Mouse (Mus musculus): ENCODE results near the gene Sec16a.
A peak's percentile ranks its signal among the peaks of the same experiment; 100 is the strongest.

Sec16a gene

GRCm38 (mm10) chr2:26444946-26445665 lies at the start of gene Sec16a:
Gene Sec16a, minus strand, starts transcription at chr2:26445216.
- peak; percentile 98 to 99 for DNase-seq (ENCODE audit: low spot score in 2 of 2)

GRCm38 (mm10) chr2:26494396-26494795 lies 49.4 kb upstream of the Sec16a start:
- DNase-seq (ENCODE audit: low spot score in 2 of 2): no peak

DNA sequence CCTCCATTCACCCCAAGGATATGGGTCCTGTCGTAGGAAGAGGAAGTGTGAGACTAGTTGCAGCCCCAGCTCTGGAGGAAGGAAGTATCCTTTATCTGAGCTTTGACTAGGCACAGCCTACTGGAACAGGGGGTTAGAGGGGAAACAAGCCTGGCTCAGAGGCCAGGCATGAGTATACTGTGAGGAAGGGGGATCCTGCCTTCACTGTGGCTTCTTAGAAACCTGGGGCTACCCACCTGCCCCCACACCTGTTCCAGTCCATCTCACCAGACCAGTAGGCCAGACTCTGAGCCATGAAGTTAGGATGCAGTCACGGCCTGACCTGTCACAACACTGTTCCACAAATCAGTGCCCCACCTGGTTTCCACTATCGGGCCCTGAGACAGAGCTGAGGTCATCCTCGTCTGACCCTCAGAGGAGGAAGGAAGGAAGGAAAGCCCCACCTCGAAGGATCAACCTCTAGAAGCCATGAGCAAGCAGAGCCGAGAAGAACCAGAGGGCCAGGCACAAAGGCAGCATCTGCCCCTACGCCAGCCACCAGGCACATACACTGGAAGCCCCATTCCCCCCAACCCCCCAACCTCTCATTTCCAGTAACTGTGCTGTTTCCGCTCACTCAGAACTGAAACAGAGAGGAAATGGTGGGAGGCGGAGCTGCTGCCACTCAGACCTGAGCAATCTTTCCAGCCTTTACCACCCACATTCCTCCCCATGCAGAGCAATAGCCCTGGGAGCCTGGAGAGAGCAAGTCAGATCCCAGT lies 48.2 kb upstream of the Sec16a start:
- no peak for DNase-seq (ENCODE audit: low spot score in 2 of 2)

DNA sequence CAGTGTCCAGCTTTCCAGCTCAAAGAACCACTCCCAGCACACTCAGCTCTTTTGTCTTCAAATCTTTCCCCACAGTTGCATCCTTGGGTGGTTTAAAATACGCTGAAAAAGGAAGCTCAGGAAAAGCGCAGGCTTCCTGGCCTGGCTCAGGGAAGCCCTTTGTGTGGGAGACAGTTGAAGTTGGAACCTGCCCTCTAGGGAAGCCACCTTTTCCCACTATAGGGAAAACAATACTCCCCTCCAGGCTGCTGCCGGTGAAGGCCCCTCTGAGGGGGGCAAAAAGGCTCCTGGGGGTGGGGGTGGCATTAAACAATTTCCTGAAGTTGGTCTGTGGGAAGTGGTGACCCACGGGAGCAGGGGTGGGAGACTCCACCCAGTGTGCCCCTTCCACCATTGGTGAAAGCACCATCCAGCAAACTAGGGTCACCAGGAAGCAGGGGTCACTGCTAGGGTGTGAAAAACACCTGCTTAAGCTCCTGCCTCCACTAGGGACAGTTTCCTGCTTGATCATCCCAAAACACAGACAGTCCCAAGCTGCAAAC lies 45.8 kb upstream of the Sec16a start:
- DNase-seq (ENCODE audit: low spot score in 2 of 2): no peak

- no peak for DNase-seq (ENCODE audit: low spot score in 2 of 2)
Measured at GRCm38 (mm10) chr2:26488535-26489135, 43.6 kb upstream of the Sec16a start.

- peak in 1 of 2 experiments; percentile 55 for DNase-seq (ENCODE audit: low spot score in 2 of 2)
Measured at GRCm38 (mm10) chr2:26487322-26488021, 42.5 kb upstream of the Sec16a start.

GRCm38 (mm10) chr2:26486835-26487321 lies 41.9 kb upstream of the Sec16a start:
- DNase-seq (ENCODE audit: low spot score in 2 of 2): no peak

- no peak for DNase-seq (ENCODE audit: low spot score in 2 of 2)
Measured at GRCm38 (mm10) chr2:26486264-26486810, 41.3 kb upstream of the Sec16a start.

GRCm38 (mm10) chr2:26485710-26486109 lies 40.7 kb upstream of the Sec16a start:
- DNase-seq (ENCODE audit: low spot score in 2 of 2): peak in 1 of 2 experiments; percentile 36

DNA sequence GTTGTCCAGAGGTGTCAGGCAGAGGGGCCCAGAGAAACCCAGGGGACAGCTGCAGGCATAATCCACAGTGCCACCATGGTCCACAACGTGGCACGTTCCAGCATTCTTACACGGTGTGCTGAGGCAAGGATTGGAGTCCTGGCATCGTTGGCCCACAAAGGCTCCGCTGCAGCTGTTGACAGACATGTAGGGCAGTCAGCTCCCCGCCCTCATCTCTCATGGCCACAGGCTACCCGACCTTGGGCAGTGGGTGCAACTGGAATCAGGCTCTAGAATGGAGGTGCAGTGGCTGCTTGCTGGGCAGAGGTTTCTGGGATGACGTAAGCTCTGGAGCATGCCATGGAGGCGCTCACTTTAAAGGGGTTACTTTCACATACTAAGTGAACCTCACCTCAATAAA lies 40.3 kb upstream of the Sec16a start:
- DNase-seq (ENCODE audit: low spot score in 2 of 2): no peak

DNA sequence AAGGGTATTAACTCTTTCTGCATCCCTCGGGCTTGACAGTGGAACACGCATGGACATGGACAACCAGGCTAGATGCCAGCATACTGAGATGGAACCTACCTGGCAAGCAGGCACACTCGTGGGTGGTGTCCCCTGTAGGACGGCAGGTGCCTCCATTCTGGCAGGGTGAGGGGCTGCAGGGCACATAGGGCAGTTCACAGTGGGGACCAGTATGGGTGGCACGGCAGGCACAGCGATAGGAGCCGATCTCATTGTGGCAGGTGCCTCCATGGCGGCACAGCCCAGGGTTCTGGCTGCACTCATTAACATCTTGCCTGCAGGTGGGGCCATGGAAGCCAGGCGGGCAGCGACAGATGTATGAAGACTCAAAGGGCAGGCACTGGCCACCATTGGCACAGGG lies 39.2 kb upstream of the Sec16a start:
- DNase-seq (ENCODE audit: low spot score in 2 of 2): no peak

GRCm38 (mm10) chr2:26483230-26483869 lies 38.3 kb upstream of the Sec16a start:
- DNase-seq (ENCODE audit: low spot score in 2 of 2): no peak

DNA sequence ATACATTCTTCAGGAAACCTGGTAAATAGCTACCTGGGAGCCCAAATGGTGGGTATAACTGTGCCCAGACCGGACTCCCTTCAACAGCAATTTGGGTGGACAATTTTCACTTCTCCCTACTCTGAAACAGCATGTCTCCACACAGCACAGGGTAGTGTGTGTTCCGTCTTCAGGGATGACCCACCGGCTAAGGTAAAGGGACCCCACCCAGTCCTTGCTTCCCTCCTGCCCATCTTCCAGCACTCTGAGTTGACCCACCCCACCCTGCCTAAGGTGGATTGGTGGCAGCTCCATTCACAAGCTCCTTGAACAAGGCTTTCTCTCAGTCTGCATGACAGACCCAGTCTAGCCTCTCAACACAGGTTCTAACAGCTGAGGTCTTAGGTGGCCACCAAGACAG lies 37.8 kb upstream of the Sec16a start:
- DNase-seq (ENCODE audit: low spot score in 2 of 2): no peak

DNA sequence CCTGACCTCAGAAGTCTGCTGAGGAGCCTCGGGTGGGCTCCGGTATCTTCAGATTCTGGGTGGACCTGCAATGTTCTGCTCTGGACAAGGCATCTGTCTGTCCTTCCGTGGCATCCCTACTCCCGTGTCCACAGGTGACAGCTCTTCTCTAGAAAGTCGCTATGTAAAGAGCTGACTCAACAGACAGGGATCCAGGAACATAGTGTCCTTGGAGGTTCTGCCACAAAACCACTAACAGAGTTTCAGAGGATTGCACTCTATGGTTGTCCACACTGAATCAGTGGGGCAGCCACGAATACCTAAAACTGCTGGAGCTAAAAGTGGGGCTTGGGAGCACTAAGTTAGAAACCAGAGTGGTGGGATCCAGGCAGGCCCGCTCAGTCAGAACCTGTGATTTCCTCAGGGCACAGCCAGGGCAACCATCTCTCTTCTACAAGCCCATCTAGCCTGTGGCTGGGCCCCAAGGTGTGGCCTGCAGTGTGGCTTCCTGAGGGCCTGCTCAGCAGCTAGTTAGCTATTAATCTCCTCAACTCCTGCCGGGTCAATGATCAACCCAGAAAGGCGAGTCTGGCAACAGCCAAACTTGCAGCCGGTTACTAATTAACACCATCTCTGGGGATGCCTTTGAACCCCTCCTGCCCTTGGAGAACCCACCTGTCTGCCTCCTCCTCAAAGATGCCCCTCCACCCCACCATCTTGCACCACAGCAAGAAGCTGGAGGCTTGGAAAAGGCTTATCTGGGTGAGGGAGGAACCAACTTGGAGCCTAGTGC lies 36.9 kb upstream of the Sec16a start:
- no peak for DNase-seq (ENCODE audit: low spot score in 2 of 2)

GRCm38 (mm10) chr2:26480911-26481310 lies 35.9 kb upstream of the Sec16a start:
- no peak for DNase-seq (ENCODE audit: low spot score in 2 of 2)

DNA sequence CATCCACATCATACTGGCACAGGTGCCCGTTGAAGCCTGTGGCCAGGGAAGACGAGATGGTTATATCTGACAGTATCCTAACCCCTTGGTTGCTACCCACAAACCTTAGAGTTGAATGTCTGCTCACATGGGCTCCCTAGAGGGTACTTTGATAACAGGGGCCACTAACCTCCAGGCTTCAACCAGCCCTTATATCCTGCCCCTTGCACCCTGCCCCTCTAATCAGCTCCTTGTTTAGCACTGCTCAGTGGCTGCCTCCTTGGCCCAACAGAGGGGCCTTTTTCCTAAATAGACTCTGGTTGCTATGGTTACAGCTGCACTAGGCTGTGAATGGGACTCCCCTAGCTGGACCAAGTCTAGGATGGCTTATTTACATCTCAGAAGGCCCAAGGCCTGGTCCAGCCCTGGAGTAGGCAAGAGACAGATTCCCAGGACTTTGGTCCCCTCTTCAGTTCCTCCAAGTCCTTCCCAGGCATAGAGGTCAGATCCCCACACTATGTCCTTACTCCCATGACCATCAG lies 33.7 kb upstream of the Sec16a start:
- DNase-seq (ENCODE audit: low spot score in 2 of 2): no peak

DNA sequence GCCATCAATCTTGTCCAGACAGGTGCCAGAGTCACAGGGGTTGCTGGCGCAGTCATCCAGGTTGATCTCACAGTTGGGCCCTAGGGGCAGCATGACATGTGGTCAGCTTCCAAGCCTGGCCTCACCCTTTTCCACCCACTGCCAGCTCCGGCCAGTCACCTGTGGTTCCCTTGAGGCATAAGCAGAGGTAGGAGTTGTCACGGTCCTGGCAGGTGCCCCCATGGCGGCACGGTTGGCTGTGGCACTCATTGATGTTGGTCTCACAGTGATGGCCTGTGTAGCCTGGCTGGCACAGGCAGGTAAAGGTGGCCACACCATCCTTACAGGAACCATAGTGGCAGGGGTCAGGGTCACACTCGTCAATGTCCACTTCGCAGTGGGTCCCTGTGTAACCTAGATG lies 32.9 kb upstream of the Sec16a start:
- no peak for DNase-seq (ENCODE audit: low spot score in 2 of 2)

DNA sequence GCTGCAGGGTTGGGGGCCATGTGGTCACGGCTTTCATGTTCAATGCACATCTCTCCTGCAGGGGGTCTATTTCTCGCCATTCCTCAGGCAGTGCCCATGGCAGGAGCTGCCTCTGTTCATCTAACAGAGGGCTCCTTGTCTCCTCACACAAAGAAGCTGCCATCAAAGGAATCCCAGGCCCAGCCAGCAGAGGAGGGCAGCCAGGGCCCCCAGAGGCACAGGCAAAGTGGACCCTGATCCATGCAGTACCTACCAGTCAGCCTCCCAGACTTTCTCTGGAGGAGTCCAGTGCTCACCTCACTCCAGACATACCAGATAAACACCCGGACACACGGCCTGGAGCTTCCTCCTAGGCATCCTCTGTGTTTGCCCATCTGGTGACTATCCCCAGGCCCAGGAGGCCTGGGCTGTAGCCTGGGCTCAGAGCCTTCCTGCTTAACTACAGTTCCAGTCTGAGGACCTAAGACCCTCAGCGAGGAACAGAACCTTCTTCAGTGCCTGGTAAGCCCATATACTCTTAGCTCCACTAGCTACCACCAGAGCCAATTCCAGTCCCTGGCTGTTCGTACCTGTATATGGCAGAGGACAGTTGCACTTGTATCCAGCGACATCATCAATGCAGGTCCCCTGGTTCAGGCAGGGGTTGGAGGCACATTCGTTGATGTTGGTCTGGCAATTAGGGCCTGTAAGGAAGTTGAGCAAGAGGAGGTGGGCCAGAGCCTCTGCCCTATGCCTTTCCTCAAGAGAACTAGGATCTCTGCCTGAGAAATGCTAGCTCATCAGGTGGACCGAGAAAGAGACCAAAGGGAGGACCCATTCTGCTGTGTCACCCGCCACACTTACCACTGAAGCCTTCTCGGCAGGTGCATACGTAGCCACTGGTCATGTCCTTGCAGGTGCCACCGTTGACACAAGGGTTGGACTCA lies 30.8 kb upstream of the Sec16a start:
- DNase-seq (ENCODE audit: low spot score in 2 of 2): no peak

Measured in left cerebral cortex, adult 9 months (tissue).